Mouse (Mus musculus): ENCODE results near the gene Kcnq2.
A peak's percentile ranks its signal among the peaks of the same experiment; 100 is the strongest.

- peak; percentile 87 to 94 (median 92) for TF ChIP-seq CTCF (IDR thresholded peaks at IDR 0.05 in 2 of 3, conservative IDR thresholded peaks at IDR 0.05 in 1 of 3; ENCODE audit: control insufficient read depth in 1 of 3, insufficient read depth in 1 of 3, low read depth in 2 of 3, low read length in 3 of 3, poor library complexity in 1 of 3, severe bottlenecking in 1 of 3)
- TF ChIP-seq USF1 (IDR thresholded peaks at IDR 0.05; ENCODE audit: low read depth, low read length) = no peak
- no peak for TF ChIP-seq CHD2 (IDR thresholded peaks at IDR 0.05; ENCODE audit: low read length)
- TF ChIP-seq POLR2AphosphoS2 (IDR thresholded peaks at IDR 0.05; ENCODE audit: low read length) = no peak
- no peak for TF ChIP-seq ZNF384 (IDR thresholded peaks at IDR 0.05; ENCODE audit: low read depth, low read length)
- TF ChIP-seq POLR2A (IDR thresholded peaks at IDR 0.05; ENCODE audit: control insufficient read depth in 1 of 2, insufficient read depth in 1 of 2, low read depth in 1 of 2, low read length in 2 of 2, poor library complexity in 1 of 2) = no peak
- no peak for TF ChIP-seq EP300 (IDR thresholded peaks at IDR 0.05; ENCODE audit: low read depth in 1 of 2, low read length in 2 of 2)
- no peak for TF ChIP-seq HCFC1 (IDR thresholded peaks at IDR 0.05; ENCODE audit: low read depth, low read length)
- no peak for TF ChIP-seq MXI1 (IDR thresholded peaks at IDR 0.05; ENCODE audit: low read depth, low read length)
- TF ChIP-seq POLR2AphosphoS5 (IDR thresholded peaks at IDR 0.05; ENCODE audit: borderline replicate concordance, low read depth, low read length) = no peak
Observed at GRCm38 (mm10) chr2:181060127-181060526, 75.0 kb downstream of the Kcnq2 start.
